Mouse (Mus musculus) olfactory bulb, adult 2 months (tissue): ENCODE data around the gene Polr2e.

Source experiments
- CTCF ChIP-seq: fragments of 200-500 bp; IDR thresholded peaks from 2 replicates; pipeline ENCODE4 v1.5.1; 2012; ENCODE audit warnings: low read depth, mild to moderate bottlenecking, low read length, moderate library complexity; ENCODE audit not compliant: insufficient read depth
- POLR2A ChIP-seq: fragments of 200-500 bp; IDR thresholded peaks from 2 replicates; pipeline ENCODE4 v1.6.1; 2012; ENCODE audit warnings: mild to moderate bottlenecking, low read depth, low read length, moderate library complexity; ENCODE audit not compliant: insufficient read depth

DNA sequence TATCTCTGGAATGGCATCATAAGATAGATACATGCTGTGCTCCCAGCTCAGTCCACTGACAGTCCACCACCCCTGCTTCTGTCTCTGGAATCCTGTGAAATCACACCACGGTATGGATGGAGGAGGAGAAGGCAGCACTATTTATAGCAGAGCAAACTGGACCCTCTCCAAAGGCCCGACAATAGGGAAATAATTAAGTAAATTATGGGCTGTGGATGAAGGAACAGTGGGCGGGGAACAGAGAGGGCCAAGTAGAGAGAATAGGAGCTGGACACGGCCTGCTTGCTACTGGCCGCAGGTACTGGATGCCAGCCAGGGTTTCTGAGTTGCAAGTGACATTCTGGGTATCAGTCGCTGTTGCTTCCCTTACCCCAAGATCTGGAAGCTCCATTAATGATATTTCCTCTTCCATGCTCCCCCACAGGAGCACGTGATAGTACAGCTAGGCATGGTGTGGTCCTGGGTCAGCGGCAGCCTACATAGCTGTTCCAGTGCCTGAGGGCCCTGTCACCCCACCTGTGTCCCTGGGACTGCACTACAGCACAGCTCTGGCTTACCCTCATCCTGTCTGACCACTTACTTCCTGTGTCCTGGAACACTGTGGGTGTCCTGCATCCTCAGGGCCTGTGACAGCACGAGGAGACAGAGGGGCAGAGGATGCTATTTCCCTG is 45.4 kb upstream of the Polr2e start:
- no peak for TF ChIP-seq CTCF
- no peak for TF ChIP-seq POLR2A
